Mouse (Mus musculus) naive thymus-derived CD4-positive, alpha-beta T cell, adult 5 months (primary cell): ENCODE data around the gene Pf4. TPM values are rescaled to one million over a fixed set of nuclear protein-coding genes. Genes with fewer than 3 reads are reported as not detected.

ENCODE experiments used
- polyA plus RNA-seq: library from polyadenylated mRNA; unstranded; fragments of 100-300 nt; shearing (Covaris generic); gene quantifications from one replicate; pipeline ENCODE4 v1.2.1, GENCODE M21; 2017

Gene Pf4
- polyA plus RNA-seq = 0.97 TPM

DNA sequence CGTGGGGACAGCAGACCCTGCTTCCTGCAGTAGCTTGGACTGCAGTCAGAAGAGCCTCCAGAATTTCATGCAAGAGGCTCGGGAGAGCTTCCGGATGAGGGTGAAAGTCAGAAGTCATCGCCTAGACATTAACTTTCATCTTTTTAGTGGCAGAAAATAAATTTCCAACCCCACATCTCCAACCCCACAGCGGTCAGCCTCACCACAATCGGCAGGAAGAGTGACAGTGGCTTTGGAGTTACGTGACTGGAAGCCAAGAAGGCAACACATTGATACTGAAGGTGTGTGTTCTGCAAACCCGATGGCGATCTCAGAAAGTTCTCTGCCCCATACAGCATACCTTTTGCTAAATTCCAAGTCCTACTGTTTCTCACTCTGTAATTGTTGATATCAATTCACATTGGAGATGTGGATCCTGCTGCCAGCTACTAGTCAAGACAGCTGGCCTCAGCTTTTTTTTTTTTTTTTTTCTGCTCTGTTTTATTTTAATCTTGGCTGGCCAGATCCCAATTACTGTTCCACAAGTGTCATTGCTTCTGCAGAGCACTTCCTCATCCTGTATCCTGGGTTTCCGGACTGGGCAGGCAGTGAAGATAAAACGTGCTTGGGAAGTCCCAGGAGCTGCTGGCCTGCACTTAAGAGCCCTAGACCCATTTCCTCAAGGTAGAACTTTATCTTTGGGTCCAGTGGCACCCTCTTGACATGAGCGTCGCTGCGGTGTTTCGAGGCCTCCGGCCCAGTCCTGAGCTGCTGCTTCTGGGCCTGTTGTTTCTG lies at the start of gene Pf4:
Gene Pf4 (plus strand): TSS at position 556 of the 774 bp plus-strand sequence.

DNA sequence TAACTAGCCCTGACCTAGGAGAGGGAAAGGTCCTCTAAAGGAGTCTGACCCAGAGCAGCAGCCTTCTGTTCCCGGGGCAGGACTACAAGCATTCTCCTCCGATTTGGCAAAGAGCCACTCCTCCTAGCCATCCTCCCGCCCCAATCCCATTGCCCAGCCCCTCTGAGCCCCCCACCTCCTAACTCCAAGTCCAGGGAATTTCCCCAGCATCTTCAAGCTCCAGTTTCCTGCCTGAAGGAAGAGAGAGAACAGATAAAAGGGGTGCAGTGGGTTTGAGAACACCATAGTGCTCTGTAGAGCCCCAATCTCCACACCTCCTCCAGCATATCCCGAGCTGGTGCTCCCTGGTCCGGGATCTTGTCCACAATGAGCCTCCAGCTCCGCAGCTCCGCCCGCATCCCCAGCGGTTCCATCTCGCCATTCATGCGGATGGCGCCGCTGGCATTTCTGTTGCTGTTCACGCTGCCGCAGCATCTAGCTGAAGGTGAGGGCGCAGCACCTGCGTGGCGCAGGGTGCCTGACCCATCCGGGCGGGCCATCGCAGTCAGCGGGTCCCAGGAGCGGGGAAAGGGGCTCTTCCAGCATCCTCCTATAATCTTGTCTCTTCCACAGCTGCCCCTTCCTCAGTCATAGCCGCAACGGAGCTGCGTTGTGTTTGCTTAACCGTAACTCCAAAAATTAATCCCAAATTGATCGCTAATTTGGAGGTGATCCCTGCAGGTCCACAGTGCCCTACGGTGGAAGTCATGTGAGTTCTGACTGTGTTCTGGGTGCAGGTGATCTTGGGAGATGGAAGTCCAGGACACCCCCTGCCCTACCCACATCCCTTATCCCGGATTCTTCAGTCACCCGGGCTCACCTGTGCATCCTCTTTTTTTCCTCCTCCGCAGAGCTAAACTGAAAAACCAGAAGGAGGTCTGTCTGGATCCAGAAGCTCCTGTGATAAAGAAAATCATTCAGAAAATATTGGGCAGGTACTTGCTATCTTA lies 12.9 kb upstream of the Pf4 start, which contains the start of gene Cxcl5:
Gene Cxcl5 (plus strand): TSS at position 284 of the 989 bp plus-strand sequence.

DNA sequence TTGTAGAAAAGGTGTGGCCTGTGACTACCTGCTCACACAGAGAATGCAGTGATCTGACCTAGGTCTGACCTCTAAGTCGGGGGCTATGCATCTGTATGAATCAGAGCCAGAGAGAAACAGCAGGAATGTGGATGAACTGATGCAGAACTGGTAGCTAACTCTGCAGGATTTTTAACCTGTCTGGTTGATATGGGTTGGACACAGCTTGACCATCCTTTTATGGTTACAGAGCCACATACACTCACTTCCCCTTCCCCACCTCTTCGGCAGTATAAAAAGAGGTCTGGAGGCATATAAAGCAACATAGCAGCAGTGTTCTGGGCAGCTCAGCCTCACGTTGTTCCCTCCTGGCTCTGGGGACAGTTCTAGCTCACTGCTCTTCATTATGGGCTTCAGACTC lies 4.0 kb upstream of the Pf4 start, which contains the start of gene Ppbp:
Gene Ppbp (plus strand): TSS at position 301 of the 400 bp plus-strand sequence.

DNA sequence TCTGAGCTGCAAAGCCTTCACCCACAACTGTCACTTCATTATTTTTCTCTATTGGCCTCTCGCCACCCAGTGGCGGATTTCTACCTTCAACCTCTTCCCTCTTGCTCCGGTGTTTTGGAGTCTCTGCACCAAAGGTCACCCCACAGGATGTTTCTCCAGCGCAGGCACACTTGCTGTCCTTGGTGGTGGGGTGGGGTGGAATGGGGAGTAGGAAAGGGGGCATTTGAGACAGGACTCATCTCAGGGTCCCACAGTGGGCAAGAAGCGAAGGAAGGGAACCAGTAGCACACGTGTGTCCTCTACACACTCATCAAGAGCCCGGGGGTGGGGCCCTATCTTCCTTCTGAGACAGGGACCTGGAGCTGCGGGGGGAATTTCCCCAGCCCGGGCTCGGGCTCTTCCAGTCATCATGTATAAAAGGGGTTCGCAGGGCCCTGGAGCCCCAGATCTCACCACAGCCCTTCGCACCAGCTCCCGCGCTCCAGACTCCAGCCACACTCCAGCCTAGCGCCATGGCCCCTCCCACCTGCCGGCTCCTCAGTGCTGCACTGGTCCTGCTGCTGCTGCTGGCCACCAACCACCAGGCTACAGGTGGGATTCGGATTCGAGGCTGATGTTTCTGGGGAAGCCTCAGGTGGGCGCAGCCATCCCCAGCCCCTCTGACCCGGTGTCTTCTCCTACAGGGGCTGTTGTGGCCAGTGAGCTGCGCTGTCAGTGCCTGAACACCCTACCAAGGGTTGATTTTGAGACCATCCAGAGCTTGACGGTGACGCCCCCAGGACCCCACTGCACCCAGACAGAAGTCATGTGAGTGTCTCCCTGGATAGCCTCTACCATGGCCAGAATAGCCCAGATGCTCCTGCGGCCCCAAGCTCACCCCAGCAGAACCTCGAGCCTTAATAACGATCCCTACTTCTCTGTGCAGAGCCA lies 13.7 kb downstream of the Pf4 start, which contains the start of gene Cxcl3:
Gene Cxcl3 (plus strand): TSS at position 445 of the 930 bp plus-strand sequence.

DNA sequence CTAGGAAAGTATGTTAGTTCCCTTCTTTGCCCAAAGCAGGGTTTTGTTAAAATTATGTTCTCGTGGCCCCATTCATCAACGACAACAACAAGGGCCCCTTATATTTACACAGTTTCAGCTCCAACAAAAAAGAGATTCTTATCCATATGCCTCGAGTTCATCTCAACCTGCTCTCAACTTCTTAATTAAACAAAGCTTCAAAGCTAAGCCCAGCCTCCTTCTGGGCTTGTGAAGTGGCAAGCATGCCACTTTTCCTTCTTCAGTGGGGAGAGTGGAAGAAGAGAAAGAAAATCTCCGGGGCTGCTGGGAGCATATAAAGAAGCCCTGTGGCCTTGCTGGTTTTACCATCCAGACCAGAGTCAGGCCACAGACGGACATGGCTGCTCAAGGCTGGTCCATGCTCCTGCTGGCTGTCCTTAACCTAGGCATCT lies 22.0 kb downstream of the Pf4 start, which contains the start of gene Cxcl15:
Gene Cxcl15 (plus strand): TSS at position 340 of the 431 bp plus-strand sequence.

Other genes with a start within 250 kb of the Pf4 start
- not detected for gene 5830473C10Rik, start 211.3 kb upstream of the Pf4 start, polyA plus RNA-seq
- not detected for gene Rassf6, start 131.8 kb upstream of the Pf4 start, polyA plus RNA-seq
- not detected for gene Cxcl5, start 13.1 kb upstream of the Pf4 start, polyA plus RNA-seq
- not detected for gene Ppbp, start 3.9 kb upstream of the Pf4 start, polyA plus RNA-seq
- not detected for gene Cxcl3, start 13.7 kb downstream of the Pf4 start, polyA plus RNA-seq
- not detected for gene Cxcl15, start 22.1 kb downstream of the Pf4 start, polyA plus RNA-seq
- not detected for gene Cxcl1, start 118.8 kb downstream of the Pf4 start, polyA plus RNA-seq
- gene Cxcl2, start 131.4 kb downstream of the Pf4 start, polyA plus RNA-seq = not detected
- gene Mthfd2l, start 158.7 kb downstream of the Pf4 start, polyA plus RNA-seq = 7.6 TPM